Mouse (Mus musculus) Patski (cell line): Measurements from ENCODE around the gene S100a2. TPM values are rescaled to one million over a fixed set of nuclear protein-coding genes. Genes with fewer than 3 reads are reported as not detected.

Experiments
- ATAC-seq: fragments of 100-300 bp; one replicate; pipeline ENCODE4 v1.8.0; 2021
- CTCF ChIA-PET: fragments of 350-600 bp; sonication (Branson Sonifier 250); formaldehyde crosslinking; loops from one replicate; lab custom pipeline; 2022; ENCODE audit warnings: inconsistent platforms; lab: Charles Lee
- POLR2A ChIA-PET: fragments of 350-600 bp; sonication (Branson Sonifier 250); formaldehyde crosslinking; loops from one replicate; lab custom pipeline; 2022; ENCODE audit warnings: antibody characterized with exemption, inconsistent platforms; lab: Charles Lee
- DNase-seq: peaks from one replicate; pipeline ENCODE4 v3.0.0-alpha.2; 2011; ENCODE audit warnings: low read depth, low spot score
- H3K27me3 ChIP-seq: fragments of 371-371 bp; one replicate; pipeline ENCODE4 v1.5.1; 2021
- CTCF ChIP-seq: fragments of 100-300 bp; IDR thresholded peaks from one replicate; pipeline ENCODE4 v1.5.1; 2021
- in situ Hi-C: fragments of 300-500 bp; cut with MboI; formaldehyde crosslinking; loops from 3 replicates; pipeline ENCODE4 v1.11.1; 2018; ENCODE audit warnings: low pct_unique_long_range_greater_than_20kb, mixed read lengths
- polyA plus RNA-seq: library from polyadenylated mRNA; unstranded; gene quantifications from one replicate; pipeline ENCODE4 v1.2.3, GENCODE M21; 2021

Gene S100a2
- polyA plus RNA-seq, 1 experiment from 2014 or later, result not detected

GRCm38 (mm10) chr3:90609102-90609501 is 19.1 kb downstream of the S100a2 start:
- ChIA-PET POLR2A (interaction anchor here (0.5 to 2.4 kb wide), 3 partner anchors 15 to 121 kb away, joined by 3 to 12 read pairs (median 3); no protein-coding TSS in a partner anchor), CTCF (interaction anchor here (24.3 kb wide), 1 partner anchor 19 kb away, joined by 615 read pairs; the partner anchor contains the start of genes Gm42674, S100a2 and S100a4)
- in situ Hi-C loops, result no loop called here
- no peaks in the 10 kb centered on the region for H3K27me3 ChIP-seq
- ATAC-seq (no peak), DNase-seq (no peak)
- no peak for TF ChIP-seq CTCF

- no peak for ATAC-seq
- H3K27me3 ChIP-seq, result no peaks in the 10 kb centered on the region
Measured at GRCm38 (mm10) chr3:90611494-90611893, 21.4 kb downstream of the S100a2 start.

GRCm38 (mm10) chr3:90612061-90612460 is 22.0 kb downstream of the S100a2 start:
- no peak for ATAC-seq
- ChIA-PET POLR2A (interaction anchor here (0.6 to 5.9 kb wide), 5 partner anchors 9 to 75 kb away, joined by 3 to 86 read pairs (median 6); partner anchors contain the start of genes Gm42674, S100a16 and S100a4), CTCF (interaction anchor here (0.7 to 24.3 kb wide), 6 partner anchors 11 to 107 kb away, joined by 3 to 615 read pairs (median 4); partner anchors contain the start of genes Gm42674, S100a14, S100a2 and S100a4)
- H3K27me3 ChIP-seq, result no peaks in the 10 kb centered on the region
- no peak for TF ChIP-seq CTCF
- in situ Hi-C loops, result no loop called here
- DNase-seq, result no peak

More at GRCm38 (mm10) chr3:90611494-90611893, 21.4 kb downstream of the S100a2 start:
- ChIA-PET CTCF (interaction anchor here (0.8 to 24.3 kb wide), 4 partner anchors 12 to 84 kb away, joined by 3 to 615 read pairs (median 36); partner anchors contain the start of genes Gm42674, S100a14, S100a2 and S100a4), POLR2A (interaction anchor here (0.6 to 5.9 kb wide), 6 partner anchors 9 to 75 kb away, joined by 3 to 86 read pairs (median 8); partner anchors contain the start of genes Gm42674, S100a16 and S100a4)
- TF ChIP-seq CTCF, result no peak
- no peak for DNase-seq
- in situ Hi-C loops, result no loop called here

- TF ChIP-seq CTCF, result no peak
- in situ Hi-C loops, result no loop called here
- ChIA-PET CTCF (interaction anchor here (0.6 to 24.3 kb wide), 11 partner anchors 10 to 179 kb away, joined by 3 to 615 read pairs (median 5); partner anchors contain the start of genes Gm42674, S100a14, S100a2 and S100a4), POLR2A (interaction anchor here (0.8 to 5.9 kb wide), 3 partner anchors 10 to 26 kb away, joined by 6 to 86 read pairs (median 75); partner anchors contain the start of genes Gm42674 and S100a4)
- no peaks in the 10 kb centered on the region for H3K27me3 ChIP-seq
- ATAC-seq (peak; percentile 76), DNase-seq (no peak)
Measured at GRCm38 (mm10) chr3:90612728-90613291, 22.8 kb downstream of the S100a2 start, which contains the start of gene S100a6. S100a6 (plus strand) TSS chr3:90612882.

- H3K27me3 ChIP-seq, result no peaks in the 10 kb centered on the region
- in situ Hi-C loops, result no loop called here
- POLR2A ChIA-PET, result interaction anchor here (0.7 to 5.9 kb wide), 12 partner anchors 11 to 121 kb away, joined by 3 to 86 read pairs (median 4); partner anchors contain the start of genes Chtop, Gm42674, S100a14 and S100a16
- DNase-seq, result no peak
- CTCF ChIA-PET, result interaction anchor here (0.6 to 24.3 kb wide), 13 partner anchors 10 to 180 kb away, joined by 3 to 615 read pairs (median 8); partner anchors contain the start of genes Chtop, Gm42674, S100a14 and S100a2
- no peak for TF ChIP-seq CTCF
- no peak for ATAC-seq
Measured at GRCm38 (mm10) chr3:90613461-90614147, 23.6 kb downstream of the S100a2 start.

GRCm38 (mm10) chr3:90614148-90614530 is 24.1 kb downstream of the S100a2 start:
- no peak for DNase-seq
- ChIA-PET POLR2A (interaction anchor here (0.7 to 5.9 kb wide), 14 partner anchors 11 to 123 kb away, joined by 3 to 86 read pairs (median 3); partner anchors contain the start of genes Chtop, Gm42674, S100a14 and S100a16), CTCF (interaction anchor here (1.1 to 24.3 kb wide), 11 partner anchors 18 to 123 kb away, joined by 3 to 615 read pairs (median 8); partner anchors contain the start of genes Chtop, Gm42674, S100a14 and S100a2)
- no peak for ATAC-seq
- no peak for TF ChIP-seq CTCF
- no peaks in the 10 kb centered on the region for H3K27me3 ChIP-seq
- in situ Hi-C loops, result no loop called here

- no peak for TF ChIP-seq CTCF
- peak; percentile 7 for ATAC-seq
- DNase-seq, result no peak
- POLR2A ChIA-PET, result interaction anchor here (0.7 to 5.9 kb wide), 18 partner anchors 12 to 124 kb away, joined by 3 to 86 read pairs (median 4); partner anchors contain the start of genes Chtop, Gm42674, S100a14 and S100a16
- in situ Hi-C loops, result loop anchor here (5.0 kb wide), 2 partner anchors 32 to 97 kb away; no protein-coding TSS in a partner anchor
- H3K27me3 ChIP-seq, result no peaks in the 10 kb centered on the region
- CTCF ChIA-PET, result interaction anchor here (0.9 to 24.3 kb wide), 21 partner anchors 17 to 203 kb away, joined by 3 to 615 read pairs (median 5); partner anchors contain the start of genes Chtop, Gm42674, S100a14 and S100a16
Measured at GRCm38 (mm10) chr3:90614611-90615251, 24.7 kb downstream of the S100a2 start.

GRCm38 (mm10) chr3:90615415-90615814 is 25.4 kb downstream of the S100a2 start:
- POLR2A ChIA-PET, result interaction anchor here (0.7 to 5.9 kb wide), 13 partner anchors 12 to 124 kb away, joined by 3 to 86 read pairs (median 4); partner anchors contain the start of genes Chtop, Gm42674, S100a16 and S100a2
- DNase-seq (no peak), ATAC-seq (peak; percentile 51)
- in situ Hi-C loops, result loop anchor here (5.0 kb wide), 2 partner anchors 33 to 98 kb away; no protein-coding TSS in a partner anchor
- TF ChIP-seq CTCF, result no peak
- no peaks in the 10 kb centered on the region for H3K27me3 ChIP-seq
- CTCF ChIA-PET, result interaction anchor here (0.9 to 24.3 kb wide), 21 partner anchors 16 to 203 kb away, joined by 3 to 615 read pairs (median 4); partner anchors contain the start of genes Chtop, Gm42674, S100a14 and S100a16
